Mouse (Mus musculus): ENCODE measurements around the gene Klf16.

Klf16 gene

DNA sequence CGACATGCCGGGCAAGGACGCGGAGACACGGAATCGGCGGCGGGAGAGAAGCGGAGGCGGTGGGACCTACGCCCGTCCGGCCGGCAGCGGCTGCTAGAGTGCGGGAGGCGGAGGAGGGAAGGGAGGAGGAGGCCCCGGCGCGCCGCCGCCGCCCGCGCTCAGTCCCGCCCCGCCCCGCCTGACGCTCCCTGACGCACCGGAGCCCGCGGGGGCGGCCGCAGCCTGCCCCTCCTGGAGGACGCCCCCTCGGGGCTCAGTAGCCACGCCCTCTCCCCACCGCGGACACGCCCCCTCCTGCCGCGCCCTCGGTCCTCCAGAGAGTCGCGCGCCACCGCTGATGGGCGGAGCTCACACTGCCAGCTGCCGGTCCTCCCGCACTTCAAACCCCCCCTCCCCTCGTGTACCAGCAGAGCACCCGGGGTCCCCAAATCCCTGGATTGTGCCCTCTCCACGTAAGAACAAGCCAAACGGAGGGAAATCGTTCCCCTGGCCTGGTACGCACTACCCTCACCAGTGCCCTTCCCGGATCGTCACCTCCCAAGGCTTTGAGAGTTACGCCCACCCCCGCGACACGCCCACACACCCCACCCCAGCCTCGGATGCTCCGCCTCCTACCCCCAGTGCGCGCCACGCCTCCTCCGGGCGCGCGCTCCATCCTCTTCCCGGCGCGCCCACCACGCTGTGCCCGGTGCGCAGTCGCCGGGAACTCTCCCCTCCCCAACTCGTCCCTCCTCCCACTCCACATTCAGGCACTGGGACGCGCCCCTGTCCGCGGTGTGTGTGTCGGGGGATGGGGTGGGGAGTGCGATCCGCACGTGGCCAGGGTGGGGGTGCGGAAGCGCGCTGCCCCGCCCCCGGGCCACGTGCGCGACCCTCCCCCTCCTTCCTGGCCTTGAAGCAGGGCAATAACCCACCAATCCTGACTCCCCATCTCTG, at the start of gene Klf16:
Gene Klf16 (minus strand): TSS at position 127 of the 936 bp plus-strand sequence.
- DNase-seq (ENCODE audit: low spot score in 2 of 2): peak; percentile 99

DNA sequence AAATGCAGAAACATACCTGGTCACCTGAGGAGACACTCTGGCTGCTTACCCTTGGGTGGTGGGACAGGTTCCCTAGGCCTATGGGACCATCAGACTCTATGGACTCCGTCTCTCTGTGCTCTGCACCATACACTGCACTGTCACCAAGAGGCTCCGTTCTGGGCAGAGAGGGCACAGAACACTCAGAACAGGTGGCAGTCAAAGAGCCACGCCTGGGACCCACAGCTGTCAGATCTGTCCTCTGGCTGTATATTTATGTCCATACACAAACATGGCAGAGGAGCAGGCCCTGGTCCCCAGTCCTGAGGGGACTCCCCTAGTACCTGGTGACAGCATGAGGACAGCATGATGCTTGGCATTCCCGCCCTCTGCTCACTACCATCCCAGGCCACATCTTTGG, 48.6 kb upstream of the Klf16 start:
- DNase-seq (ENCODE audit: low spot score in 2 of 2): no peak

- DNase-seq (ENCODE audit: low spot score in 2 of 2): peak; percentile 52 to 66
These were observed 46.5 kb upstream of the Klf16 start for GRCm38 (mm10) chr10:80623457-80624191.

GRCm38 (mm10) chr10:80622661-80623456, 45.7 kb upstream of the Klf16 start, which contains the start of gene Csnk1g2:
Csnk1g2 (plus strand) TSS chr10:80622838.
- peak; percentile 48 to 70 for DNase-seq (ENCODE audit: low spot score in 2 of 2)

- peak; percentile 98 to 99 for DNase-seq (ENCODE audit: low spot score in 2 of 2)
These were observed 45.0 kb upstream of the Klf16 start for GRCm38 (mm10) chr10:80621940-80622660.

DNA sequence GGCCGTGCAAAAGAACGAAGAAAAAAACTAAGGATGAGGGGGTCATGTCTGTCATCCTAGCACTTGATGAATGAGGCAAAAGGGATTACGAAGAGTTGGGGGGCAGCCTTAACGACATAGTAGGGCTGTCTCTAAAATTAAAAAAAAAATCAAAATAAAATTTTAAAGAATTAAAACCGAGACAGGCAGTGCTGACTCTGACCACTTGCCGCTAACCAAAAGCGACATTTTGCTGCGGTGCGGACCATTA, 44.5 kb upstream of the Klf16 start:
- DNase-seq (ENCODE audit: low spot score in 2 of 2): no peak

DNA sequence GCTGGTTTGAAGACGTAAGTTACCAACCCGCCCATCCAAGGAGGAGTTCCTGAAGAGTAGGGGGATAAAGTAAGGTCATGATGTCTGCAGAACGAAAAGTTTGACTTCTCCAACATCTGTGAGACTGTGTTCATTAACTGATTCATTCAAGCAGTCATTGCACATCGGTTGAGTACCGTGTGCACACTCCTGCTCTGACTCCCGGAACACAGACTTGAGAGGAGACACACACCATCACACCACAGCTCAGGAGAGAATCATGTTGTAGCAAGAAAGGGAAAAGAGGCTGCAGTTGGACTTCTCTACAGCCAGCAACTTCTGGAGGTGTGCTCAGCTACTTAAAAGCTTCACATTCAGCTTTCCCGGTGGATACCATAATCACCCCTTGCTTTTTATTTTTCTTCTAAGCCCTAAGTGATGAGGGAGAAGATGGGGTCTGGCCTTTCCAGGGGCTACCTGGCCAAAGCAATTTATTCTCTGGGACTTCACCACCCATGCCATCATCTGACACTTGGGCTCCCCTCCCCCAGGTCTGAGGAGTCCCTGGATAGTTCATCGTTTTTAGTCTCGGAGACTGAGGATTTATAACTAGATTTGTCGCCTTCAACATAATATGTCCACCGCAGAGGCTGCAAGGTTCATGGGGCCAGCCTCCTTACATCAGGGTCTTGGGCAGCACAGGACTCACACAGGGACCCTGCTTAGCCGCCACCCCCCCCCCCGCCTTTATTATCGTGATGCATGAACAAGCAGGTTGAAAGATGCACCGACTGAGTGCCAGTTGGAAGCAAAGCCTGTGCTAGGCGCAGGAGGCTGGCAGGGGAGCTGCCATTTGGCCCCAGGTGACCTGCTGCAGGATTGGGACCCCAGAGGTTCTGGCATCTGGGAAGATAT, 43.9 kb upstream of the Klf16 start:
- DNase-seq (ENCODE audit: low spot score in 2 of 2): no peak

DNA sequence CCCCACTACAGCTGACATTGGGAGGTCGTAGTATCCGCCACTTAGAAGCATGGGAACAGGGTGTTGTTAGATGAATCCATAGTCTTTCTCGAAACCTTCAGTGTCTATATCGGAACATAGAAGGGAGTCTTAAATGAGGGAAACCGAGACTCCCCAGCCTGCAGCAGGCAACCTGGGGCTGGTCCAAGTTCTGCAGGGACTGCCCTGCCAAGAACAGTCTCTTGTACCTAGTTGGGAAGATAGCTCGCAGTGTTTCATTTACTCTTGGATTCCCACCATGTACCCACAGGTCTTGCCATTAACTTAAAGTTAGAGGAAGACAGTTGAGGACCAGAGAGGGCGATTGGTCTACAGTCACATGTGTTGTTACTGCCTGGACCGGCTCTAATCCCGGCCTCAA, 43.2 kb upstream of the Klf16 start:
- DNase-seq (ENCODE audit: low spot score in 2 of 2): no peak

DNA sequence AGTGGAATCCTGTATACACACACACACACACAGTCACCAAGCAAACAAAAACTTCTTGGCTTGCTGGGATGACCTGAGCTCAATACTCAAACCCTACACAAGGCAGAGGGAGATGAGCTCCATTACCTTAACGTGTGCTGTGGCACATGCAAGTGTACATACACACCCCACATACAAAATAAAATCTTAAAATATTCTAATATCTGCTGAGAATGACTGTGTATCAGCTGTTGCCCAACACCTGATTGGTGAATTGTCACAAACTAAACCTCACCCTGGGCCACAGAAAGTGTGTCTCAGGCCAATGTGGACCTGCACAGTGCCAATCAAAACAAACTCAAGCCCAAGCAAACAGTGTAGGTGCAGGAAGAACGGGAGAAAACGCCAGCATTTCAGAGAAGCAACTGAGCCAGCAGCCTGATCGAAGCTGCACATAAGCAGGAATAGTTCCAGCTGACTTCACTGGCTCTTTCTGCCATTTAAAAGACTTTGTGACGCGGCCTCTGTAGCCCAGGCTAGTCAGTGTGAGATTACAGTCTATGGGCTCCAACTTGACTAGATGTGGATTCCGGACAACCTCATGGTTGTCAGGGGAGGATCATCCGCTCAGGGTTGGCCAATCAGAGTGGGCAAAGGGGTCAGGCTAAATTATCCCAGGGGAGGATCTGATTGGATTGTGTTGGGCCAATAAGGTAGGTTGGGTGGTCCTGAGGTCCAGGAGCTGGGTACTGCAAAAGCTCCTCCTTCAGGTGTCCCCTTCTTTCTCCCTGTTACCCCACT, 42.5 kb upstream of the Klf16 start:
- no peak for DNase-seq (ENCODE audit: low spot score in 2 of 2)

DNA sequence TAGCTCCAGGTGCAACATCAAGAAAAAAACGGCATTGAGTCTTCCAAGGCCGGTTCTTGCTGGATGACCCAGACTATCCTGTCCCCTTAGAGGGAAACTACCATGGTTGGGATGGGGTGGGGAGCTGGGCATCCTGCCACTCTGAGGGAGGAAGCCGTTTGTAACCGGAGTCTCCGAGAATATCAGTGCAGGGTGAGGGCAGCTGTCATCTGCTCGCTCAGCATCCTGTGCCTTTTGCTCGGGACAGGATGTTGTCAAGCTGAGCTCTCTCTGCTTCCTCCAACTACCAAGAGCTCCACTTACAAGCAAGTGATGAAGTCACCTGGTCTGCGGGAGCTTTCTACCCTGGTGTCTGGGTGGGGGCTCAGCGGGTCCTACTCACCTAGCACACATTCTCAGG, 41.1 kb upstream of the Klf16 start:
- DNase-seq (ENCODE audit: low spot score in 2 of 2): peak in 1 of 2 experiments; percentile 22

DNA sequence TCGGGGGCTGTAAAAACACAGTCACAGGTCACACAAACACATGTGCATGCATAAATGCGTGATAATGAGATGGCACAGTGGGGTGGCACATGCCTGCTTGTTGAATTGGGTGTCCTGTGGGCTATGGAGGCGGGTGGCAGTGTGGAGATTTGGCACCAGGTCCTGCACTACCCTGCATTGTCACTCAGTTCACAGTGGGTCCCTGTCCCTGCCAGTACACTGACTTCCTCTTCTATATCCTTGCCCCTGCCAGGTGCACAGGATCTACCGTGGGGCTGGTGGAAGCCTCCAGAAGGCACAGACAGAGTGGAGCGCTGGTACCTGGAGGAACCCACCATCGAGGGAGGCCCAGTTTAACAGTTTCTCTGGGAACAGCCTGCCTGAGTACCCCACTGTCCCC, 37.2 kb upstream of the Klf16 start:
- DNase-seq (ENCODE audit: low spot score in 2 of 2): no peak

DNA sequence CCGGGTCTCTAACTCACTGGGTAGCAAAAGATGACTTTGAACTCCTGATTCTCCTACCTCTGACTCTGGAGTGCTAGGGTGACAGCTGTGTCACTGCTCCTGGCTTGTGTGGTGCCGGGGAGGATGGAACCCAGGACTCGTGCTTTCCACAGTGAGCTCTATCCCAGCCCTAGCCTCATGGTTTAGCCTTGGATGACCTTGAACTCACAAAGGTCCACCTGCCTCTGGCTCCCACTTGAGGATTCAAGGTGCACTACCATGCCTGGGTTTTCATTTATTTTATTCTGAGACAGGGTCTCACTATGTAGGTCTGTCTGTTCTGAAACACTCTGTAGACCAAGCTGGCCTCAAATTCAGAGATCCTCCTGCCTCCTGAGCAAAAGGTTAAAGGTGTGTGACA, 36.7 kb upstream of the Klf16 start:
- no peak for DNase-seq (ENCODE audit: low spot score in 2 of 2)

- DNase-seq (ENCODE audit: low spot score in 2 of 2): no peak
These were observed 34.8 kb upstream of the Klf16 start for GRCm38 (mm10) chr10:80611905-80612304.

DNA sequence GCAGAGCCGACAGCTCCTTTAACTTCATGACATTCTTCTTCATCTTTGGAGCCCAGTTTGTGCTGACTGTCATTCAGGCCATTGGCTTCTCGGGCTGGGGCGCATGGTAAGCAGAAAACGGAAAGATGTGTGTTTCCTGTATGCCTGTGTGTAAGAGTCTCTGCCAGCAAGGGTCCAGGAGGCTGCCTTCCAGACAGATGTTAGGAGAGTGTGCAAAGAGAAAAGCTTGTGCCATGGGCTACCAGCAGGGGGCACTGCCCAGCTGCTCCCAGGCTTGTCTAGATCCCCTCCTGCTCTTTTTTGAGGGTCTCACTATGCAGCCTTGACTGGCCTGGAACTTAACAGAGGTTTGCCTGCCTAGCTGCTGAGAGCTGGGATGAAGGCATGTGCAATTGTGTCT, 33.9 kb upstream of the Klf16 start:
- DNase-seq (ENCODE audit: low spot score in 2 of 2): peak; percentile 50 to 58

DNA sequence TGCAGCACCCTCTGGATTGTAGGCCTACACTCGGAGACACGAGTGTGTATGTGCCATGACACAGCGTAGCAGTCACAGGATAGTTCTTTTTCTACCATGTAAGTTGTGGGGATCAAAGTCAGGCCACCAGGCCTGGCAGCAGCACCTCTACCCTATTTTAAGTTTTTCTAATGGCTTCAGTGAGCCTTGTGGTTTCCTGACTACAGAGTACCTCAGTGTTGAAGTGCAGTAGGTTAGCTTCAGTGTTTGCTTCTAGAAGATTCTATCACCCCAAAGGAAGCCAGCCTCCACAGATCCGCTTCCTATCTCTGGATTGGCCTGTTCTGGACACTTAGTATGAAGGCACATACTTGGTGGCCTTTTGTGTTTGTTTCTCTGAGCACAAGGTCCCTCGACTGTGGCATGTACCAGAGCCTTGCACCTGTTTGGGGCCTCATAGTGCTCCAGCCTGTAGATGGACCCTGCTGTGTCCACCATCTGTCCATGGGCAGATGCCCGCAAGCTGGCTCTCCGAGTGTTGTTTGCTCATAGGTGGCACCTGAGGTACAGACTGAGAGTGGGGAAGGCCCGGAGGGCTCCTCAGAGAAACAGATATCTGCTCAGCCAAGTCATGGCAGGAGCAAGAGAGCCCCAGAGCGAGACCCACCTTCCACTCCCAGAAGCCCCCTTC, 33.1 kb upstream of the Klf16 start:
- no peak for DNase-seq (ENCODE audit: low spot score in 2 of 2)

DNA sequence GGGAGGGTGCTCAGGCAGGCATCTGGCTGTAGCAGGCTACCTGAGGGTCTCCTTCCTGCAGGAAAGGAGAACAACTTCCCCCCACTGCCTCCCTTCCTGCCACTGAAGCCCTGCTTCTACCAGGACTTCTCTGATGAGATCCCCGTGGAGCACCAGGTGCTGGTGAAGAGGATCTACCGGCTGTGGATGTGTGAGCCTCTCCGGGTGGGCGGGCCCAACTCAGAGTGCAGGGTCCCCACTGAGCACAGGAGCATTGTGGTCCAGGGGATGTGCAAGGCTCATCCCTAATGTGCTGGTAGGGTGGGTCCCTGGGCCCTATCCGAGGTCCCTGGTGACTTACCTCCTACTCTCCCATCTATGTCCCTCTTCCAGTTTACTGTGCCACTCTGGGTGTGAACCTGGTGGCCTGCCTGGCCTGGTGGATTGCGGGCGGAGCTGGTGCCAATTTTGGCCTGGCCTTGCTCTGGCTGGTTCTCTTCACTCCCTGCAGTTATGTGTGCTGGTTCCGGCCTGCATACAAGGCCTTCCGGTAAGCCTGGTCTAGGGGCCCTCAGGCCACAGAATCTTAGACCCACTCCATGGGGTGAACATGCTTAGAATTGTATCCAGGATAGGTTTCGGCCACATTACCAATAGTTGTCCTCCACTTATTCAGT, 32.3 kb upstream of the Klf16 start:
- DNase-seq (ENCODE audit: low spot score in 2 of 2): no peak

DNA sequence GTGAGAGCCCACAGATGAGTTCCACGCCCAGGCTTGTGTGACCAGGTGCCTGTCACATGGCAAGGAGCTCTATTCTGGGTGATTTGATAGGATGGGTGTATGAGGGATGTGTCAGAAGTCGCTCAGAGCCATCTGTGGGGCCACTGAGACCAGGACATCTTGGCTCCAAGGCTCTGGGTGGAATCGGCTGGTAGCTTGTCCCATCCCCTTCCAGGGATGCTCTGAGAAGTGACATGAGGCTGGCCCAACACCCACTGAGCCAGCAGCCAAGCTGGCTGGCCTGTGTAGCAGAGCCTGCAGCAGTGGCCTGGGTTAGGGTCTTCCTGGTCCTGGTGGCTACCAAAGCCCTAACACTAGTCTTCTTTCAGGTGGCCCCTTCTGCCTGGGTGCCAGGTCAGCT, 31.3 kb upstream of the Klf16 start:
- DNase-seq (ENCODE audit: low spot score in 2 of 2): no peak

- DNase-seq (ENCODE audit: low spot score in 2 of 2): no peak
These were observed 29.7 kb upstream of the Klf16 start for GRCm38 (mm10) chr10:80606737-80607350.

Data from spleen, postnatal 14 days (tissue).